17 mouse cellular contexts compared by ENCODE assay signal in the genomic region with DNA sequence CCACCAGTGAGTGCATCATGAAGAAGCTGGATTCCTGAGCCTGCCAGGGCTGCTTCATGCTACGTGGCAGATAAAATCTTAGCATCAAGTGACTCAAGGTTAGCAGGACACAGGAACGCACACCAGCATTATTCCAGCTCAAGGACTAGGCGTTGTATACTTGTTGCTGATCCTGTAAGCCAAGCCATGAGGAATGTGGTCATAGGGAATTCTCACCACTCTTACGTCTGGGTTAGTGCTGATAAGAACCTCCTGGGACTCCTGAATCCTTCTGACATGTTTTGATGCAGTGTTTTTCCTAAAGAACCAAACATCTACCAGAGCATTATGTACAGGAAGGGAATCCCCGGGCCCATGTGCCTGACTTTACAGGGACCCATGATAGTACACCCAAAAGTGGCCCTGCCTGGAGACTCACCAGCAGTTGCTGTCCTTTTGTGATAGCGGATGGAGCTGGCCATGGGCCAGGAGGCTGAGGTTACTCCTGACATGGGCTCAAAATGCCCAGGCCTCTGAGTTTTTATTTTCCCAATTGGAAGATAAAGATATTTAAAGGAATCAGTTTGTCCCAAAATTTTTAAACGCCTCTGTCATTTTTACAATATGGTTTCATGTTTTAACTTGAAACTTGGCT. TPM values are rescaled to one million over a fixed set of nuclear protein-coding genes. Genes with fewer than 3 reads are reported as not detected.
DNase-seq lines count a peak whose midpoint lies in the region; ATAC-seq and TF ChIP-seq lines count a peak whose summit lies in the region.
"Had no signal": no experiment of that assay in that cellular context is flagged by ENCODE, and none has a peak within 500 bp of the region (broad histone marks: within the 10 kb centered on the region; RNA-seq: fewer than 3 reads in every experiment).

No protein-coding gene starts in this region.

- peaks cover 42% of the 10 kb centered on the region for H3K4me1 ChIP-seq in heart, embryonic 13.5 days
- H3K4me1 ChIP-seq in lung, adult 2 months (ENCODE audit: control insufficient read depth, insufficient read depth, low read length), result peaks cover 4% of the 10 kb centered on the region; the same call in 1 of the 2 replicates
- H3K4me1 ChIP-seq: intestine, embryonic 15.5 days; neural tube, embryonic 12.5 days had no signal

- DNase-seq in adrenal gland, postnatal 25 days, result peak; percentile 45
- DNase-seq in adrenal gland, postnatal 4 days (ENCODE audit: low spot score in 2 of 2), result no peak
- DNase-seq in heart, adult 11 months, result no peak
- peak; percentile 51 for DNase-seq in 3T3-L1 (ENCODE audit: low read depth, low spot score)
- peak; percentile 45 to 48 for DNase-seq in heart, postnatal 10 days
- no peak for DNase-seq in frontal cortex, postnatal 25 days (ENCODE audit: low spot score in 2 of 2)
- DNase-seq in lung, adult 2 months, result no peak
- DNase-seq: cerebellum, postnatal 36 days; gastrocnemius, postnatal 14 days; liver; lung, adult 18-20 months; thymus, adult 2 months had no signal

- TF ChIP-seq CTCF in lung, adult 2 months (IDR thresholded peaks at IDR 0.05; ENCODE audit: insufficient read depth, low read length), result no peak

- H3K27ac ChIP-seq in heart, embryonic 13.5 days (replicated peaks), result peak overlapping the region; percentile 70
- H3K27ac ChIP-seq: hindbrain, embryonic 12.5 days; intestine, embryonic 15.5 days; neural tube, embryonic 12.5 days had no signal

- WGBS in heart, embryonic 13.5 days, result 20% methylated on average over 7 of the region's 7 CpGs
- WGBS in lung, adult 2 months, result 62% methylated on average over 7 of the region's 7 CpGs

- intact Hi-C loops in heart, postnatal 10 days (cut with DNase I), result no loop called here

- H3K4me2 ChIP-seq in heart, embryonic 13.5 days, result no peak overlapping the region
- H3K4me2 ChIP-seq: hindbrain, embryonic 12.5 days; intestine, embryonic 15.5 days; neural tube, embryonic 12.5 days had no signal

- H3K4me3 ChIP-seq in heart, embryonic 13.5 days, result no peak overlapping the region
- H3K4me3 ChIP-seq in lung, adult 2 months (replicated peaks; ENCODE audit: extremely low read depth, low read depth, low read length), result no peak overlapping the region
- H3K4me3 ChIP-seq: hindbrain, embryonic 12.5 days; intestine, embryonic 15.5 days; neural tube, embryonic 12.5 days had no signal

- ATAC-seq in heart, embryonic 13.5 days (ENCODE audit: extremely low read depth, insufficient number of reproducible peaks, low FRiP score, low TSS enrichment), result no peak
- ATAC-seq: forebrain, embryonic 16.5 days; intestine, embryonic 15.5 days had no signal

- no peak for TF ChIP-seq POLR2A in lung, adult 2 months (IDR thresholded peaks at IDR 0.05; ENCODE audit: borderline replicate concordance, extremely low read depth, low read depth, low read length)

- H3K36me3 ChIP-seq in heart, embryonic 13.5 days, result no peaks in the 10 kb centered on the region
- H3K36me3 ChIP-seq: hindbrain, embryonic 12.5 days; intestine, embryonic 15.5 days; neural tube, embryonic 12.5 days had no signal

- H3K9ac ChIP-seq in heart, embryonic 13.5 days, result no peak overlapping the region; the same call in 1 of the 2 replicates
- H3K9ac ChIP-seq: hindbrain, embryonic 12.5 days; intestine, embryonic 15.5 days; neural tube, embryonic 12.5 days had no signal

- no peaks in the 10 kb centered on the region for H3K9me3 ChIP-seq in heart, embryonic 13.5 days
- H3K9me3 ChIP-seq: hindbrain, embryonic 12.5 days; intestine, embryonic 15.5 days; neural tube, embryonic 12.5 days had no signal

- 0 out of 2 replicates have a peak, but pooled peaks cover 3% of the 10 kb centered on the region for H3K27me3 ChIP-seq in heart, embryonic 13.5 days (replicated peaks)
- H3K27me3 ChIP-seq: hindbrain, embryonic 12.5 days; intestine, embryonic 15.5 days; neural tube, embryonic 12.5 days had no signal

RNA-seq across cellular contexts. Expression of gene Rps6ka2, which starts 25.9 kb away (rescaled TPM):
- 11.4 and 15.3 TPM in 2 replicates for total RNA-seq in adrenal gland, postnatal 25 days (2021)
- 10 to 100 TPM; 18.7 to 22.6 TPM for total RNA-seq in adrenal gland, postnatal 4 days (2021)
- 35.9 and 37.5 TPM in 2 replicates for polyA plus RNA-seq in heart, embryonic 13.5 days (2015; fragmentation: Nextera tagmentation; extraction: Ambion mirVana)
- 10 to 100 TPM; 16.7 to 20.9 TPM for total RNA-seq in heart, postnatal 10 days (2021)
- 20.1 and 24.7 TPM in 2 replicates for polyA plus RNA-seq in lung, adult 2 months (2012; rRNA removed)

Comparison
In these comparisons a context has a peak if more than half of its experiments do, and no peak if none do; other contexts are left out.
1. DNase-seq: peak in adrenal gland, postnatal 25 days (single experiment), 3T3-L1 (single experiment) and heart, postnatal 10 days (2 of 2); none in adrenal gland, postnatal 4 days (0 of 2), heart, adult 11 months (single experiment), frontal cortex, postnatal 25 days (0 of 2) and lung, adult 2 months (single experiment).